Mouse (Mus musculus) stomach, embryonic 15.5 days (tissue): ENCODE measurements around the gene Agtrap. TPM values are rescaled to one million over a fixed set of nuclear protein-coding genes. Genes with fewer than 3 reads are reported as not detected.

ENCODE experiments used
- ATAC-seq: fragments of 200-750 bp; cut with Nextera tagmentation; 2 replicates; pipeline ENCODE4 v1.8.0; 2017; ENCODE audit warnings: low read depth, moderate number of reproducible peaks, moderate TSS enrichment; ENCODE audit not compliant: insufficient read depth, low FRiP score
- H3K27ac ChIP-seq: fragments of 300-500 bp; sonication (generic); 2 replicates; pipeline ENCODE4 v1.5.1; 2015; ENCODE audit warnings: mild to moderate bottlenecking, inconsistent platforms
- H3K27me3 ChIP-seq: fragments of 300-500 bp; sonication (generic); replicated peaks from 2 replicates; pipeline ENCODE4 v1.6.1; 2015; ENCODE audit warnings: inconsistent platforms
- H3K36me3 ChIP-seq: fragments of 300-500 bp; sonication (generic); 2 replicates; pipeline ENCODE4 v1.6.1; 2015; ENCODE audit warnings: inconsistent platforms
- H3K4me1 ChIP-seq: fragments of 300-500 bp; sonication (generic); 2 replicates; pipeline ENCODE4 v1.6.1; 2015; ENCODE audit warnings: inconsistent platforms
- H3K4me2 ChIP-seq: fragments of 300-500 bp; sonication (generic); 2 replicates; pipeline ENCODE4 v1.6.1; 2015; ENCODE audit warnings: mild to moderate bottlenecking, inconsistent platforms
- H3K4me3 ChIP-seq: fragments of 300-500 bp; sonication (generic); replicated peaks from 2 replicates; pipeline ENCODE4 v1.5.1; 2015; ENCODE audit warnings: inconsistent platforms
- H3K9ac ChIP-seq: fragments of 300-500 bp; sonication (generic); 2 replicates; pipeline ENCODE4 v1.6.1; 2015; ENCODE audit warnings: inconsistent platforms
- H3K9me3 ChIP-seq: fragments of 300-500 bp; sonication (generic); 2 replicates; pipeline ENCODE4 v1.6.1; 2016; ENCODE audit warnings: inconsistent platforms
- WGBS: fragments of 180-500 bp; shearing (Covaris S2); methylation state at CpG from one replicate; pipeline ENCODE4 v1.1.7; 2015; 5-methylcytosine and 5-hydroxymethylcytosine counted together
- polyA plus RNA-seq: library from polyadenylated mRNA; unstranded; fragments of >200 nt; fragmentation: Nextera tagmentation; extraction: Ambion mirVana; gene quantifications from 2 replicates; pipeline ENCODE4 v1.2.1, GENCODE M21; 2015

Gene Agtrap
- polyA plus RNA-seq, 1 experiment from 2014 or later, result 14.1 TPM

DNA sequence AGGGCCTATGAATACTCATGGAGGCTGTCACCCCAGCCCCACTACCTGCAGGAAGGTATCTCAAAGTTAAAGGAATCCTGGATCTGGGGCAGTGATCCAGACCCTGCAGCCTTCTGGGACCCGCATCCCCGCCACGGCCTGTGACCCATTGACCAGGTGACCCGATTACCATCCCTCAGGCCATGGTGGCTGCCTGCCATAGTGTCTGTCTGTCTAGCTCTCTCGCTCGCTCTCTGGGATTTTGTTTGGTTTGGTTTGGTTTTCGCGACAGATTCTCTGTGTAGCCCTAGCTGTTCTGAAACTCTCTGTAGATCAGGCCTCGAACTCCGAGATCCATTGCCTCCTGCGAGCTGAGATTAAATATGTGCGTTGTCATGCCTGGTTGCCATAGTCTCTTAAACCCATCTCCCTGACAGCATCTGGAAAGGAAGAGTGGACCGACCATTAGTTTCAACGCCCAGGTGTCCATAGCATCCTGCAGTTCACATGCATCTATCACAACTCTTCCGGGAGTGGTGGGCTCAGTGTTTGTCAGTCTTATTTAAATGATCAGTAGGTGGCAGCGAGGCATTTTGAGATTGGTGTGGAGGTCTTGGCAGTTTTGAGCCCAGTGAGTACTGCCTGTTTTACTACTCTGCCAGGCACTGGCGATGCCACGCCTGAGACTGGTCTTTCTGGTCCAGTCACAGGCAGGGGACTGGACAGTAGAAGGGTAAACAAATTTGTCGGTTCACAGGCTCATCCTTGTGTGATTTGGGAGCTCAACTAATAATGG lies 48.4 kb downstream of the Agtrap start:
- no peak for ATAC-seq
- Histone ChIP-seq H3K27ac (peak overlapping the region; percentile 83), H3K36me3 (0 out of 2 replicates have a peak, but pooled peaks cover 6% of the 10 kb centered on the region), H3K4me1 (peaks cover 27% of the 10 kb centered on the region), H3K4me3 (peak overlapping the region; percentile 90), H3K27me3 (no peaks in the 10 kb centered on the region), H3K9ac (peak overlapping the region; percentile 36; the same call in 1 of the 2 replicates), H3K4me2 (peak overlapping the region; percentile 83), H3K9me3 (no peaks in the 10 kb centered on the region)
- WGBS, result 17% methylated on average over 19 of the region's 19 CpGs

DNA sequence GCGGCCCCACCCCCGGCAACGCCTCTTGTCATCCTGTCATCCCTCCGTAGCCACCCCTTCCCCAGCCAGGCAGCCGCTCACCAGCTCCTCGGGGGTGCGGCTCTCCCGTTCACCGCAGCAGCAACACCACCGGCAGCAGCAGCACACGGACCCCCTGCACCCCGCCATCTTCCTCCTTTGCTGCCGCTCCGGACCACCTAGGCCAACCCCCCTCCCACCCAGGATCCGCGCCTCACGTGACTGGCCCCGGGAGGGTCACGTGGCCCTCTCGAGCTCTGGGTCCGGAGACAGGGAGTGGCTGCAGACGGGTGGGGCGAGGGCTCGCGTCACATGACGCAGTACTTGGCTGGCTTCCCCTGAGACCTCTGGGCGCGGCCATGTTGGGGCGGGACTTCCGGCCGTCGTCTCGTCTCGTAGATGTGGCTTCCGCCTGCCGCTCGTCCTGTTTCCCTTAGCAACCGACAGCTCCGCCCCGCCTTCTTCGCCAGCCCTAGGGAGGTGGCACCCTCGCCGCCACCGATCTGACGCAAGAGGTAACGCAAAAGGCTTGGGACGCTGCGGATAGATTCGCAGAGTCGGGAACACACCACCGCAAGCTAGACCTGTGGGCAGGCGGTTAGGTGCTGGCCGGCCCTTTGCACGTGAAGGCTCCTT lies 49.1 kb downstream of the Agtrap start, which contains the start of the genes Clcn6 and Mthfr:
Clcn6 (minus strand) TSS at position 222 of the 654 bp plus-strand sequence.
Mthfr (plus strand) TSS at position 478 of the 654 bp plus-strand sequence.
- peaks cover 27% of the 10 kb centered on the region for H3K4me1 ChIP-seq
- H3K36me3 ChIP-seq, result no peaks in the 10 kb centered on the region
- peak within 1 kb of the TSS; percentile 88 for H3K27ac ChIP-seq
- under 1% methylated on average over 54 of the region's 54 CpGs for WGBS
- H3K9me3 ChIP-seq, result no peaks in the 10 kb centered on the region
- peak within 1 kb of the TSS; percentile 83 for H3K4me2 ChIP-seq
- H3K27me3 ChIP-seq, result no peaks in the 10 kb centered on the region
- peak within 1 kb of the TSS; percentile 90 for H3K4me3 ChIP-seq
- peak within 1 kb of the TSS; percentile 56 for H3K9ac ChIP-seq
- peak; percentile 94 for ATAC-seq

DNA sequence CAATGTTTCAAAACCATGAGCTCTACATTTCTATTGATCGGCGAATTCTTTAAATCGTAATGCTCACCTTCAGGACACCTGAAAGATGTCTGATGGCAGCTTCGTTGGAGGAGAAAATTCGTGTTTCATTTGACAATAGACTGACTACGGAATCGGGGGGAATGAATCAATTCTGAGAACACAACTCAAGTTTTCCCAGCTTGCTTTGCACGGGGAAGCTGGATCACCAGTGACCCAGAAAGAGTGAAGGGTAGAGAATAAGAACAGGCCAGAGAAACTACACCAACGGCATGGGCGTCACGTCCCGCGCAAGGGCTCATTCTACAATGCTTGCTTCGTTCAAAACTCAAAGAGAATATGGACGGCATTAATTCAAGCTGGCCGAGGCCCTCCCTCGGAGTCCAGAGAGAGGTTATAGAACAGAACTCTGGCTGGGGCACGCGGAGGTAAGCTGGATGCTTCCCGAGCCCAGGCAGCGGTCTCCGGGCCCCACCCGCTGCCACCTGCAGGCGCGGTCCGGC lies 49.7 kb downstream of the Agtrap start:
- Histone ChIP-seq H3K9me3 (no peaks in the 10 kb centered on the region), H3K4me2 (peak overlapping the region; percentile 68), H3K4me3 (peak overlapping the region; percentile 90), H3K36me3 (no peaks in the 10 kb centered on the region), H3K4me1 (peaks cover 27% of the 10 kb centered on the region), H3K9ac (peak overlapping the region; percentile 56), H3K27ac (peak overlapping the region; percentile 88), H3K27me3 (no peaks in the 10 kb centered on the region)
- WGBS, result 6% methylated on average over 26 of the region's 26 CpGs
- ATAC-seq, result no peak

DNA sequence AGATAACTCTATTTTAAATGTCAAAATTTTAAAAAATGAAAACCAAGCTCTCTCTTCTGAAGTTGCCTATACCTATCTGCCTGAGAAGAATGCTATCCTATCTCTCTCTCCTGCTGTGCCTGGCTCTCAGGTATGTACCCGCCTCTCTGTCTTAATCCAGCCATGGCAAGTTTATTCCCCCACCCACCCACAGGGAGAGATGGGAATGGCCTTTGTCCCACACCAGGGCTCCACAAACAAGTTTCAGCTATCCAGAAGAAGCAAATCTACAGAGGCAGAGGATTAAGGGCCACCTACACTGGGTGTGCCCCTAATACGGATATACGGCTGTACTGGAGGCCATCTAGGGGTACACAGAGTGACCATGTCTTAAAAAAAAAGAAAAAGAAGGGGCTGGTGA lies 52.4 kb downstream of the Agtrap start:
- Histone ChIP-seq H3K27me3 (no peaks in the 10 kb centered on the region), H3K9ac (no peak overlapping the region), H3K4me2 (no peak overlapping the region), H3K9me3 (no peaks in the 10 kb centered on the region), H3K4me3 (no peak overlapping the region), H3K36me3 (no peaks in the 10 kb centered on the region), H3K4me1 (peaks cover 16% of the 10 kb centered on the region), H3K27ac (no peak overlapping the region)
- ATAC-seq, result no peak
- WGBS, result 89% methylated on average over 3 of the region's 3 CpGs

DNA sequence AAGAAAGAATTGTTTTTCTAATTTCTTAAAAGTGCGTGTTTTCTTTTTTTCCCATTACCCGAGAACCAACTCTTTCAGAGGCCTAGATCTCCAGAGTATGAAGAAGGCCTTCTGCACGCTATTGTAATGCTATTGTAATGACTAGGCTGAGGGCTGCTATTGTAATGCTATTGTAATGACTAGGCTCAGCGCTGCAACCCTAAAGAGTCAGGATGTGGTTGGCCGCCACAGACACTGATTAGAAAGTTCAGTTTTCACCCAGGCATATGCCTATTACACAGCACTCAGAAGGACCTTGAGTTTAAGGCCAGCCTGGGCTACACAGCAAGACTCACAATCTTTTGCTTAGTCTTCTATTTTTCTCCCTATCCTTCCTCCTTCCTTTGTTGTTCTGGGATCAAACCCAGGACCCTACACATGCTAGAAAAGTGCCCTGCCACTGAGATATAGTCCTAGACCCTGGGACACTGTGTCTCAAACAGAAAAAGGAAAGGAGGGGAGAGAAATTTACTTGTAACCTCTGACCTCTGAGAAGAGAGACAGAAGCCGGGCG lies 53.9 kb downstream of the Agtrap start:
- H3K27ac ChIP-seq, result no peak overlapping the region
- peaks cover 5% of the 10 kb centered on the region; the same call in 1 of the 2 replicates for H3K4me1 ChIP-seq
- no peaks in the 10 kb centered on the region for H3K36me3 ChIP-seq
- H3K27me3 ChIP-seq, result no peaks in the 10 kb centered on the region
- no peak for ATAC-seq
- H3K9ac ChIP-seq, result no peak overlapping the region
- 83% methylated on average over 7 of the region's 7 CpGs for WGBS
- H3K4me2 ChIP-seq, result no peak overlapping the region
- H3K9me3 ChIP-seq, result no peaks in the 10 kb centered on the region
- no peak overlapping the region for H3K4me3 ChIP-seq

DNA sequence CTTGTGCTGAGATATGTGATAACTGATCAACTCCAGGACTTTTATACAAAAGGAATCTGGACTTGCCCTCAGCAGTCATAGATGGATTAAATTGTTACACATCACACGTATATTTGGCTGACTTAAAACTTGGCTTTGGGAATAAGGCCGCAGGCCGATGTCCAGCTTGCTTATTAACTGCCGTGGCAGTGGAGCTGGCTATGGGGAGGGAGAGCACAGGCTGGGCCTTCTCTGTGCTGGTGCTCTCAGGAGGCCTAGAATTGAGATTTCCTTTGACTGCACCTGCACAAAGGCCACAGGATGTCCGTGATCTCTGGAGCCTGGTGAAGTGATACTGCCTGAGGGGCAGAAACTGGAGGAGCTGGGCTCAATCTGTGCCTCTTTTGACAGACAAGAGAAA lies 57.3 kb downstream of the Agtrap start:
- Histone ChIP-seq H3K9ac (no peak overlapping the region), H3K27me3 (no peaks in the 10 kb centered on the region), H3K27ac (no peak overlapping the region), H3K4me2 (no peak overlapping the region), H3K4me3 (no peak overlapping the region), H3K4me1 (no peaks in the 10 kb centered on the region), H3K9me3 (no peaks in the 10 kb centered on the region), H3K36me3 (0 out of 2 replicates have a peak, but pooled peaks cover 7% of the 10 kb centered on the region)
- ATAC-seq, result no peak
- WGBS, result 75% methylated on average over 5 of the region's 5 CpGs

DNA sequence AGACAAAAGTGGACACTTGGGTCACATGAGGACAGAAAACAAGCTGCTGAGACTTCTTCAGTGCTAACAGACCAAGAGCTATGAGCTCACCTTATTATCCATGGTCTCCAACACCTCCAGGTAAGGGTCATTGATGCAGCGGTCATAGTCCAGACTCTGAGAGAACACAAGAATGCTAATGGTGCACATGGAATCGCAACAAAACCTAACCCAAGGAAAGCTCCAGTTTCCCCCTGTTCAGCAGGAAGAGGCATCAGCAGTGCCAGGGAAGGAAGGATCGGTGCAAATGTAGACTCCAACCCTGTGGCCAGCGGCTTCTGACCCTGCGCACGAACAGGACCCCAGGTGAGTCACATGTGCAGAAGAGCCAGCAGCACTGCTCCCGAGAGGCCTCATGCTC lies 58.5 kb downstream of the Agtrap start:
- Histone ChIP-seq H3K27ac (no peak overlapping the region), H3K4me2 (no peak overlapping the region), H3K9me3 (no peaks in the 10 kb centered on the region), H3K27me3 (no peaks in the 10 kb centered on the region), H3K36me3 (peaks cover 14% of the 10 kb centered on the region; the same call in 1 of the 2 replicates), H3K9ac (no peak overlapping the region), H3K4me3 (no peak overlapping the region), H3K4me1 (no peaks in the 10 kb centered on the region)
- 90% methylated on average over 7 of the region's 7 CpGs for WGBS
- no peak for ATAC-seq

Other genes with a start within 250 kb of the Agtrap start
- 4.4 and 5.7 TPM in 2 replicates for gene Zfp933, start 239.7 kb downstream of the Agtrap start, polyA plus RNA-seq
- gene Miip, start 219.2 kb downstream of the Agtrap start, polyA plus RNA-seq, result 34.6 and 37.6 TPM in 2 replicates
- 8.8 and 9.8 TPM in 2 replicates for gene Fv1, start 219.1 kb downstream of the Agtrap start, polyA plus RNA-seq
- 32.1 and 37.8 TPM in 2 replicates for gene Mfn2, start 183.3 kb downstream of the Agtrap start, polyA plus RNA-seq
- 43.7 and 47.9 TPM in 2 replicates for gene Plod1, start 151.3 kb downstream of the Agtrap start, polyA plus RNA-seq
- 17.4 and 17.7 TPM in 2 replicates for gene 2510039O18Rik, start 147.1 kb downstream of the Agtrap start, polyA plus RNA-seq
- gene Nppb, start 102.2 kb downstream of the Agtrap start, polyA plus RNA-seq, result 0.23 TPM in 1 of 2 replicates, not detected in the other
- 2.4 and 2.6 TPM in 2 replicates for gene Nppa, start 87.3 kb downstream of the Agtrap start, polyA plus RNA-seq
- gene Clcn6, start 49.2 kb downstream of the Agtrap start, polyA plus RNA-seq, result 5.1 and 6.1 TPM in 2 replicates
- 16.7 and 20.9 TPM in 2 replicates for gene Mthfr, start 49.0 kb downstream of the Agtrap start, polyA plus RNA-seq
- 37.9 and 38.0 TPM in 2 replicates for gene Mad2l2, start 42.4 kb upstream of the Agtrap start, polyA plus RNA-seq
- 0.06 and 0.14 TPM in 2 replicates for gene Draxin, start 42.7 kb upstream of the Agtrap start, polyA plus RNA-seq
- gene Fbxo6, start 64.1 kb upstream of the Agtrap start, polyA plus RNA-seq, result 13.7 and 14.1 TPM in 2 replicates
- gene Fbxo44, start 72.5 kb upstream of the Agtrap start, polyA plus RNA-seq, result 7.5 and 8.0 TPM in 2 replicates
- 0.84 and 1.0 TPM in 2 replicates for gene Fbxo2, start 72.6 kb upstream of the Agtrap start, polyA plus RNA-seq
- gene Disp3, start 199.9 kb upstream of the Agtrap start, polyA plus RNA-seq, result 0.10 and 0.14 TPM in 2 replicates